Mouse (Mus musculus) stomach, embryonic 14.5 days (tissue): Measurements from ENCODE around the gene Rnf213. TPM values are rescaled to one million over a fixed set of nuclear protein-coding genes. Genes with fewer than 3 reads are reported as not detected.

Experiments used
- ATAC-seq: fragments of 200-750 bp; cut with Nextera tagmentation; 2 replicates; pipeline ENCODE4 v1.8.0; 2017; ENCODE audit warnings: low read depth, moderate TSS enrichment; ENCODE audit not compliant: insufficient number of reproducible peaks, insufficient read depth, low FRiP score
- H3K27ac ChIP-seq: fragments of 300-500 bp; sonication (generic); 2 replicates; pipeline ENCODE4 v1.5.1; 2014; ENCODE audit warnings: mild to moderate bottlenecking, low read length, moderate library complexity, mixed read lengths
- H3K27me3 ChIP-seq: fragments of 300-500 bp; sonication (generic); 2 replicates; pipeline ENCODE4 v1.6.1; 2014; ENCODE audit warnings: low read length, control low read depth, mixed read lengths; ENCODE audit not compliant: control insufficient read depth, insufficient read depth
- H3K36me3 ChIP-seq: fragments of 300-500 bp; sonication (generic); 2 replicates; pipeline ENCODE4 v1.6.1; 2014; ENCODE audit warnings: mild to moderate bottlenecking, control low read depth, low read length, moderate library complexity, mixed read lengths; ENCODE audit not compliant: control insufficient read depth, insufficient read depth
- H3K4me1 ChIP-seq: fragments of 300-500 bp; sonication (generic); 2 replicates; pipeline ENCODE4 v1.6.1; 2014; ENCODE audit warnings: low read length, control low read depth, mixed read lengths; ENCODE audit not compliant: control insufficient read depth, insufficient read depth
- H3K4me2 ChIP-seq: fragments of 300-500 bp; sonication (generic); replicated peaks from 2 replicates; pipeline ENCODE4 v1.6.1; 2014; ENCODE audit warnings: low read depth, low read length, control low read depth
- H3K4me3 ChIP-seq: fragments of 300-500 bp; sonication (generic); 2 replicates; pipeline ENCODE4 v1.5.1; 2014; ENCODE audit warnings: low read depth, low read length, control low read depth
- H3K9ac ChIP-seq: fragments of 300-500 bp; sonication (generic); replicated peaks from 2 replicates; pipeline ENCODE4 v1.6.1; 2014; ENCODE audit warnings: low read depth, mild to moderate bottlenecking, control low read depth, low read length, moderate library complexity, mixed read lengths
- H3K9me3 ChIP-seq: fragments of 300-500 bp; sonication (generic); 2 replicates; pipeline ENCODE4 v1.6.1; 2016; ENCODE audit warnings: low read depth, low read length, control low read depth; ENCODE audit not compliant: control insufficient read depth
- WGBS: fragments of 180-500 bp; shearing (Covaris S2); extraction: QIAGEN DNeasy Blood & Tissue Kit; methylation state at CpG from one replicate; pipeline ENCODE4 v1.1.7; 2014; 5-methylcytosine and 5-hydroxymethylcytosine counted together
- microRNA counts: library from miRNA; unstranded; fragments of <30 nt; microRNA quantifications from one replicate; lab custom pipeline; 2016
- microRNA-seq: library from miRNA; unstranded; fragments of <30 nt; microRNA quantifications from one replicate; pipeline ENCODE4, GENCODE M21; 2016
- polyA plus RNA-seq: library from polyadenylated mRNA; unstranded; fragments of >200 nt; fragmentation: Nextera tagmentation; extraction: Ambion mirVana; gene quantifications from 2 replicates; pipeline ENCODE4 v1.2.1, GENCODE M21; 2014

The Rnf213 gene
- polyA plus RNA-seq, 1 experiment from 2014 or later, result 11.1 TPM

- Histone ChIP-seq H3K27ac (no peak overlapping the region), H3K9ac (no peak overlapping the region), H3K4me1 (no peaks in the 10 kb centered on the region), H3K27me3 (no peaks in the 10 kb centered on the region), H3K4me2 (no peak overlapping the region), H3K36me3 (no peaks in the 10 kb centered on the region), H3K9me3 (no peaks in the 10 kb centered on the region), H3K4me3 (no peak overlapping the region)
- no peak for ATAC-seq
- 80% methylated on average over 8 of the region's 8 CpGs for WGBS
Measured at GRCm38 (mm10) chr11:119532460-119532859, 139.6 kb downstream of the Rnf213 start.

DNA sequence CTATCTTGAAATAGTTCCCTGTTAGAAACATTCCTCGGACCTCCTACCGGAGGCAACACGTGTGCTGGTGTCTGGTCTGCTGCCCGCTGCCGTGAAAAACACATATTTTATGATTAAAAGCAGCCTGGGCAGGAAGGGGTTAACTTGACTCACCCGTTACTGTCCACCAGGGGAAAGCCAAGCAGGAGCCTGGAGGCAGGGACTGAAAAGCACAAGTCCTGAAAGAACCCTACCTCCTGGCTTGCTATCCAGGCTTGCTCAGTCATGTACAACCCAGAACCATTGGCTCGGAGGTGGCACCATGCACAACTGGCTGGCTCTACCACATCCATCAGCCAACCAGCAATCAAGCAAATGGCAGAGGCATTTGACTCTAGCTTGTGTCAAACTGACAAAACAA, 140.8 kb downstream of the Rnf213 start:
- H3K9ac ChIP-seq, result no peak overlapping the region
- H3K27me3 ChIP-seq, result no peaks in the 10 kb centered on the region
- H3K9me3 ChIP-seq, result no peaks in the 10 kb centered on the region
- ATAC-seq, result no peak
- H3K36me3 ChIP-seq, result no peaks in the 10 kb centered on the region
- H3K27ac ChIP-seq, result no peak overlapping the region
- no peaks in the 10 kb centered on the region for H3K4me1 ChIP-seq
- H3K4me3 ChIP-seq, result no peak overlapping the region
- 62% methylated on average over 7 of the region's 7 CpGs for WGBS
- no peak overlapping the region for H3K4me2 ChIP-seq

MicroRNA genes within 50 kb of the gene (microRNA counts, 519-probe panel; counts per million panel counts)
- not detected for microRNA mmu-miR-1932 (lab: Ali Mortazavi, UCI)

Small RNA genes lying within 50 kb of the gene (microRNA-seq; reads per million reads assigned to microRNA genes)
- not detected for gene Mir1932

Other genes starting within 250 kb of the Rnf213 start
- gene Tbc1d16, start 164.6 kb upstream of the Rnf213 start, polyA plus RNA-seq, result 14.8 and 15.9 TPM in 2 replicates
- 4.1 and 4.3 TPM in 2 replicates for gene Ccdc40, start 164.5 kb upstream of the Rnf213 start, polyA plus RNA-seq
- 50.3 and 55.8 TPM in 2 replicates for gene Gaa, start 125.2 kb upstream of the Rnf213 start, polyA plus RNA-seq
- gene Eif4a3, start 93.0 kb upstream of the Rnf213 start, polyA plus RNA-seq, result 347 and 363 TPM in 2 replicates
- gene Card14, start 85.3 kb upstream of the Rnf213 start, polyA plus RNA-seq, result 0.34 and 0.38 TPM in 2 replicates
- 5.8 and 8.8 TPM in 2 replicates for gene Sgsh, start 37.6 kb upstream of the Rnf213 start, polyA plus RNA-seq
- 9.0 and 11.8 TPM in 2 replicates for gene Slc26a11, start 37.5 kb upstream of the Rnf213 start, polyA plus RNA-seq
- gene Endov, start 98.2 kb downstream of the Rnf213 start, polyA plus RNA-seq, result 15.7 and 17.0 TPM in 2 replicates
- 0.29 and 0.59 TPM in 2 replicates for gene Nptx1, start 154.7 kb downstream of the Rnf213 start, polyA plus RNA-seq
- 12.7 and 13.1 TPM in 2 replicates for gene Rptor, start 209.8 kb downstream of the Rnf213 start, polyA plus RNA-seq